Mouse (Mus musculus) CH12.LX (cell line): ENCODE measurements around the gene Zfp523. TPM values are rescaled to one million over a fixed set of nuclear protein-coding genes. Genes with fewer than 3 reads are reported as not detected.

Experiments
- DNase-seq: peaks from one replicate; pipeline ENCODE4 v3.0.0-alpha.2; 2013; ENCODE audit errors: extremely low read depth
- H3K27ac ChIP-seq: 2 replicates; pipeline ENCODE4 v1.5.1; 2012; ENCODE audit warnings: low read depth, mild to moderate bottlenecking, control low read depth, moderate library complexity; ENCODE audit not compliant: insufficient read depth
- H3K27me3 ChIP-seq: replicated peaks from 2 replicates; pipeline ENCODE3; 2012; ENCODE audit warnings: inconsistent platforms
- H3K36me3 ChIP-seq, 2 experiments: replicated peaks in 1 of 2; 2 replicates each; pipeline versions ENCODE3 to v1.6.1; 2012; ENCODE audit warnings: inconsistent platforms in 1 of 2, low read length in 1 of 2, mild to moderate bottlenecking in 1 of 2, mixed read lengths in 1 of 2, moderate library complexity in 1 of 2; ENCODE audit not compliant: control insufficient read depth in 1 of 2, insufficient read depth in 1 of 2
- H3K4me1 ChIP-seq, 2 experiments: 2 replicates each; pipeline ENCODE4 v1.6.1; 2012; ENCODE audit warnings: inconsistent platforms in 1 of 2, moderate library complexity in 1 of 2; ENCODE audit not compliant: insufficient read depth in 2 of 2, control insufficient read depth in 1 of 2
- H3K4me2 ChIP-seq: 2 replicates; pipeline ENCODE4 v1.6.1; 2012; ENCODE audit warnings: low read depth, mild to moderate bottlenecking, control low read depth; ENCODE audit not compliant: poor library complexity, insufficient read depth, severe bottlenecking
- H3K4me3 ChIP-seq, 3 experiments: fragments of 150-350 bp in 1 of 3; sonication (generic) in 1 of 3; replicated peaks in 1 of 3; 2 replicates each; pipeline versions ENCODE3 to v1.5.1; 2011 to 2012; ENCODE audit warnings: low read depth in 2 of 3, low read length in 2 of 3, mild to moderate bottlenecking in 2 of 3, moderate library complexity in 2 of 3, control low read depth in 1 of 3, improper control_type of control experiment in 1 of 3, inconsistent platforms in 1 of 3, mixed read lengths in 1 of 3; ENCODE audit not compliant: poor library complexity in 1 of 3
- H3K79me2 ChIP-seq: replicated peaks from 2 replicates; pipeline ENCODE4 v1.6.1; 2012; ENCODE audit warnings: mild to moderate bottlenecking, moderate library complexity; ENCODE audit not compliant: control insufficient read depth, poor library complexity, insufficient read depth, severe bottlenecking; ENCODE audit errors: extremely low read depth
- H3K9ac ChIP-seq: 2 replicates; pipeline ENCODE4 v1.6.1; 2012; ENCODE audit warnings: low read depth, mild to moderate bottlenecking, control low read depth, moderate library complexity; ENCODE audit not compliant: insufficient read depth
- H3K9me3 ChIP-seq: replicated peaks from 2 replicates; pipeline ENCODE3; 2012; ENCODE audit warnings: low read length, inconsistent platforms, mixed read lengths
- BHLHE40 ChIP-seq: IDR thresholded peaks from 2 replicates; pipeline ENCODE4 v1.6.1; 2011; ENCODE audit warnings: mild to moderate bottlenecking, low read depth, low read length, improper control_type of control experiment
- CTCF ChIP-seq, 2 experiments: IDR thresholded peaks in 1 of 2; conservative IDR thresholded peaks in 1 of 2; 2 replicates each; pipeline ENCODE4 v1.5.1; 2011 to 2012; ENCODE audit warnings: low read depth in 2 of 2, low read length in 2 of 2, improper control_type of control experiment in 1 of 2, inconsistent platforms in 1 of 2, mild to moderate bottlenecking in 1 of 2, moderate library complexity in 1 of 2
- E2F4 ChIP-seq: IDR thresholded peaks from 2 replicates; pipeline ENCODE4 v1.6.1; 2011; ENCODE audit warnings: low read depth, low read length, improper control_type of control experiment; ENCODE audit not compliant: insufficient replicate concordance
- ELF1 ChIP-seq: IDR thresholded peaks from 2 replicates; pipeline ENCODE4 v1.6.1; 2014; ENCODE audit warnings: low read depth, mild to moderate bottlenecking, inconsistent platforms, low read length, improper control_type of control experiment
- ETS1 ChIP-seq: conservative IDR thresholded peaks from 2 replicates; pipeline ENCODE4 v1.6.1; 2012; ENCODE audit warnings: low read depth, mild to moderate bottlenecking, inconsistent platforms, low read length, improper control_type of control experiment, moderate library complexity
- GABPA ChIP-seq: IDR thresholded peaks from 2 replicates; pipeline ENCODE4 v1.6.1; 2012; ENCODE audit warnings: low read depth, low read length, improper control_type of control experiment, inconsistent platforms; ENCODE audit not compliant: insufficient replicate concordance
- HCFC1 ChIP-seq: IDR thresholded peaks from 2 replicates; pipeline ENCODE4 v1.6.1; 2012; ENCODE audit warnings: low read depth, mild to moderate bottlenecking, inconsistent platforms, low read length, improper control_type of control experiment
- IRF4 ChIP-seq: IDR thresholded peaks from 2 replicates; pipeline ENCODE4 v1.6.1; 2014; ENCODE audit warnings: low read depth, mild to moderate bottlenecking, inconsistent platforms, low read length, improper control_type of control experiment
- JUND ChIP-seq: conservative IDR thresholded peaks from 2 replicates; pipeline ENCODE4 v1.6.1; 2011; ENCODE audit warnings: low read depth, low read length, improper control_type of control experiment
- MAZ ChIP-seq: IDR thresholded peaks from 2 replicates; pipeline ENCODE4 v1.6.1; 2012; ENCODE audit warnings: low read depth, mild to moderate bottlenecking, inconsistent platforms, low read length, improper control_type of control experiment, moderate library complexity
- MEF2A ChIP-seq: IDR thresholded peaks from 2 replicates; pipeline ENCODE4 v1.6.1; 2014; ENCODE audit warnings: low read depth, mild to moderate bottlenecking, inconsistent platforms, low read length, improper control_type of control experiment, borderline replicate concordance
- MYC ChIP-seq: IDR thresholded peaks from 2 replicates; pipeline ENCODE4 v1.6.1; 2011; ENCODE audit warnings: low read depth, mild to moderate bottlenecking, improper control_type of control experiment, low read length
- NRF1 ChIP-seq: IDR thresholded peaks from 2 replicates; pipeline ENCODE4 v1.6.1; 2014; ENCODE audit warnings: low read depth, mild to moderate bottlenecking, inconsistent platforms, low read length, improper control_type of control experiment, moderate library complexity
- PAX5 ChIP-seq: IDR thresholded peaks from 2 replicates; pipeline ENCODE4 v1.6.1; 2012; ENCODE audit warnings: low read length, inconsistent platforms, mixed read lengths
- POLR2A ChIP-seq: IDR thresholded peaks from 2 replicates; pipeline ENCODE4 v1.6.1; 2011; ENCODE audit warnings: low read depth, mild to moderate bottlenecking, improper control_type of control experiment, low read length
- POLR2AphosphoS2 ChIP-seq: IDR thresholded peaks from 2 replicates; pipeline ENCODE4 v1.6.1; 2011; ENCODE audit warnings: low read depth, low read length, improper control_type of control experiment
- RAD21 ChIP-seq: IDR thresholded peaks from 2 replicates; pipeline ENCODE4 v1.6.1; 2011; ENCODE audit warnings: low read depth, mild to moderate bottlenecking, low read length, improper control_type of control experiment, moderate library complexity
- SIN3A ChIP-seq: IDR thresholded peaks from 2 replicates; pipeline ENCODE4 v1.6.1; 2012; ENCODE audit warnings: low read length, improper control_type of control experiment, inconsistent platforms
- TBP ChIP-seq: conservative IDR thresholded peaks from 2 replicates; pipeline ENCODE4 v1.6.1; 2011; ENCODE audit warnings: low read depth, low read length, improper control_type of control experiment
- UBTF ChIP-seq: IDR thresholded peaks from 2 replicates; pipeline ENCODE4 v1.6.1; 2012; ENCODE audit warnings: low read depth, mild to moderate bottlenecking, inconsistent platforms, low read length, improper control_type of control experiment, moderate library complexity
- ZC3H11A ChIP-seq: IDR thresholded peaks from 2 replicates; pipeline ENCODE4 v1.6.1; 2012; ENCODE audit warnings: low read depth, mild to moderate bottlenecking, inconsistent platforms, low read length, improper control_type of control experiment
- ZMIZ1 ChIP-seq: IDR thresholded peaks from 2 replicates; pipeline ENCODE4 v1.6.1; 2012; ENCODE audit warnings: low read depth, mild to moderate bottlenecking, inconsistent platforms, low read length, improper control_type of control experiment
- dilution Hi-C: fragments of 300-500 bp; cut with MboI; formaldehyde crosslinking; loops from 2 replicates; pipeline ENCODE4 v1.14.3; 2020; ENCODE audit warnings: low sequenced_read_pairs; ENCODE audit not compliant: extremely low pct_unique_long_range_greater_than_20kb, extremely low pct_ligation_motif_present
- in situ Hi-C: fragments of 300-500 bp; cut with MboI; formaldehyde crosslinking; loops from 3 replicates; pipeline ENCODE4 v1.14.3; 2019; ENCODE audit warnings: low sequenced_read_pairs, low pct_ligation_motif_present, low pct_unique_long_range_greater_than_20kb, mixed read lengths
- polyA plus RNA-seq: library from polyadenylated mRNA; unstranded; fragments of >175 nt; gene quantifications from 2 replicates; pipeline ENCODE4 v1.2.1, GENCODE M21; 2012; ENCODE audit warnings: low read depth; ENCODE audit not compliant: insufficient read length
- total RNA-seq, 2 experiments: library from RNA; depleted of rRNA; stranded (reverse); fragments of 300-350 nt in 1 of 2; fragments of >200 nt in 1 of 2; gene quantifications; 2 replicates each; pipeline ENCODE4 v1.2.3; 2012 to 2014

Gene Zfp523
- total and polyA plus RNA-seq, 3 experiments: 2.5 to 14.7 (median 10.1) TPM

DNA sequence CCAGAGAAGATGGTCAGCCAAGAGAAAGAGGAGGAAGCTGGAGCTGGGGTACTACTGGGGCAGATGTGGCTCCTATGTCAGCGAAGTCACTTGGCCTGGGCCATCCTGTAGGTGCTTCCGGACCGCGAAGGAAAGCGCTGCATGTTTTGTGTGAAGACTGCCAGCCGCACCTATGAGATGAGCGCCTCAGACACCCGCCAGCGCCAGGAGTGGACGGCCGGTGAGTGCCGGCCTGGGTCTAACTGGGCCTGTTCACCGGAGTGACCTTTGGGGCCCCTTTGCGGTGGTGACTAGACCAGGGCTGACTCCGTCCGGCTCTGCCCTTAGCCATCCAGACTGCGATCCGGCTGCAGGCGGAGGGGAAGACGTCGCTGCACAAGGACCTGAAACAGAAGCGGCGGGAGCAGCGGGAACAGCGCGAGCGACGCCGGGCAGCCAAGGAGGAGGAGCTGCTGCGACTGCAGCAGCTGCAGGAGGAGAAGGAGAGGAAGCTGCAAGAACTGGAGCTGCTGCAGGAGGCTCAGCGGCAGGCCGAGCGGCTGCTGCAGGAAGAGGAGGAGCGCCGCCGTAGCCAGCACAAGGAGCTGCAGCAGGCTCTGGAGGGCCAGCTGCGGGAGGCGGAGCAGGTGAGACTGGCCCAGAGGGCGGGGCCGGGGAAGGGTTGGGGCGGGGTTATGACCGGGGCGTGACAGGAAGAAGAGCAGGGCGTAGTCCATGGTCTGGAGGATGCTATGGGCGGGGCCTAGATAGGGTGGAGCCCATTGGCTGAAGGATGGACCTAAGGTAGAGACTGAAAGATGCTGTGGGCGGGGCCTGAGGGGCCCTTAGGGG, 46.8 kb downstream of the Zfp523 start:
- Histone ChIP-seq H3K27me3 (no peaks in the 10 kb centered on the region), H3K4me2 (peak overlapping the region; percentile 18), H3K27ac (peak overlapping the region; percentile 88), H3K4me1 (peaks cover 13 to 54% of the 10 kb centered on the region in 2 experiments), H3K4me3 (peak overlapping the region; percentile 24 to 60 (median 60)), H3K9ac (peak overlapping the region; percentile 64), H3K9me3 (no peaks in the 10 kb centered on the region), H3K36me3 (peaks cover 57 to 75% of the 10 kb centered on the region in 2 experiments), H3K79me2 (no peaks in the 10 kb centered on the region; the same call in 1 of the 2 replicates)
- TF ChIP-seq MAZ: no peak
- TF ChIP-seq MYC: peak; percentile 27; the same call in 1 of the 2 replicates
- no peak for TF ChIP-seq UBTF
- TF ChIP-seq IRF4: peak; percentile 43; the same call in 1 of the 2 replicates
- no peak; the same call in 1 of the 2 replicates for TF ChIP-seq POLR2AphosphoS2
- TF ChIP-seq MEF2A: 0 out of 2 replicates have a peak, but pooled peaks have one; percentile 20
- TF ChIP-seq ZMIZ1: 0 out of 2 replicates have a peak, but pooled peaks have one; percentile 10
- no peak for TF ChIP-seq NRF1
- 0 out of 2 replicates have a peak, but pooled peaks have one; percentile 16 for TF ChIP-seq BHLHE40
- no peak for TF ChIP-seq ZC3H11A
- peak; percentile 26; the same call in 1 of the 2 replicates for TF ChIP-seq ETS1
- TF ChIP-seq E2F4: no peak
- TF ChIP-seq POLR2A: peak; percentile 59
- no peak for TF ChIP-seq GABPA
- TF ChIP-seq TBP: 0 out of 2 replicates have a peak, but pooled peaks have one; percentile 46
- peak; percentile 78; the same call in 1 of the 2 replicates for TF ChIP-seq ELF1
- no peak; the same call in 1 of the 2 replicates for TF ChIP-seq HCFC1
- TF ChIP-seq JUND: no peak
- TF ChIP-seq RAD21: peak; percentile 9
- TF ChIP-seq SIN3A: 0 out of 2 replicates have a peak, but pooled peaks have one; percentile 24
- no peak for TF ChIP-seq PAX5
- TF ChIP-seq CTCF (conservative IDR thresholded peaks at IDR 0.05 in 1 of 2, IDR thresholded peaks at IDR 0.05 in 1 of 2; ENCODE audit: low read depth in 2 of 2, low read length in 2 of 2): peak in 1 of 2 experiments; percentile 34; a peak in 1 of 4 replicates
- dilution Hi-C loops (no loop called here), in situ Hi-C loops (loop anchor here (25.0 kb wide), 1 partner anchor 289 kb away; the partner anchor contains the start of gene Fkbp5)
- peak; percentile 100 for DNase-seq
